Mouse (Mus musculus): ENCODE data around the gene Gsdme.
A peak's percentile ranks its signal among the peaks of the same experiment; 100 is the strongest.

The Gsdme gene

DNA sequence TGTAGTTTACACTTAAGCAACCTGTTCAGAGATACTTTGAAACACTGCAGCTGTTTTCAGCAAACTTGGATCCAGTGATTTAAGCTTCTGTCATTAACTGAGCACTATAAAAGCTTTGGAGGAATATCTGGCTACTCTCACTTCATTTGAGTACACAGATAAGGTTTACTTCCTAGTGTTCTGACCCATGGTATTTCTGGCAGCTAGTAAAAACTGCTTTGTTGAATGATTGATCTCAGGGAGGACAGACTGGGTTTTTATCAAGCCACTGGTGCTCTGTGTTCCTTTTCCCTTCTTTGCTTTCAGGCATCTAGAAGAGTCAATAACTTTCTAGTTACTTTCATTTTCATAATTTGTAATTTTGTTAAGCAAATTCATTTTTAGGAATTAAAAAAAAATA lies 74.3 kb downstream of the Gsdme start:
- no peak for DNase-seq (ENCODE audit: low read depth, low spot score)

DNA sequence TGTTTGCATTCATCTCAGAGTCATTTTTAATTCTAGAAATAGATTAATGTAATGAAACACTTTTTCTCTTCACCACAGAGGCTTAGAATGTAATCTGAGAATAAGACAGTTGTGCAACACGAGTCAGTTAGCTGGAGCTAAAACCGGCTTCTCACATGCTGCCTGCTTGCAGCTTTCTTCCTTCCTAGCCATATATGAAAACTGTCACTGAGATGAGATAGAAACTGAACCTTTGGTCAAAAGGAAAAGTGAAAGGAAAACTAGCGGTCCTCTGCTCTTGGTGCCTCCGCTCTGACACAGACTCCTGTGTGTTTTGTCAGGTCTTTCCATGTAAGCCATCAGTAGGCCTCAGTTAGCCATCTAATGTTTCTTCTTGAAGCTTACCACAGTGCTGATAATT lies 75.7 kb downstream of the Gsdme start:
- DNase-seq (ENCODE audit: low read depth, low spot score) = no peak

DNA sequence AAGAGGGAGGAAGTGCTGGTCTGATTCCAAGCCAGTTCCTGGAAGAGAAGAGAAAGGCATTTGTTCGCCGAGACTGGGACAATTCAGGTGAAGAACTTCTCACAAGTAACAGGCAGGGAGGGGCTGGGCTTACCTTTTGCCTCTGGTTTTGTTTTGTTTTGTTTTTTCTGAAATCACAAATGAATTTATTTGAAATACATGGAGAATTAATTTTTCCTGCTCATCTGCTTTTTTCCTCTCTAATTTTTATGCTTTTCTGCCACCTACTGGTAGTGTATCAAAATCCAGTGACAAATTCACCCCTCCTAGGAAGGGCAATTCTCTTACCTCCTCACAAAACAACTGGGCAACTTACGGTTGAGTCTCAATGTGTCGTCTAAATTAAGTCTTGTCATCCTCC lies 83.5 kb downstream of the Gsdme start:
- DNase-seq (ENCODE audit: low read depth, low spot score) = no peak

DNA sequence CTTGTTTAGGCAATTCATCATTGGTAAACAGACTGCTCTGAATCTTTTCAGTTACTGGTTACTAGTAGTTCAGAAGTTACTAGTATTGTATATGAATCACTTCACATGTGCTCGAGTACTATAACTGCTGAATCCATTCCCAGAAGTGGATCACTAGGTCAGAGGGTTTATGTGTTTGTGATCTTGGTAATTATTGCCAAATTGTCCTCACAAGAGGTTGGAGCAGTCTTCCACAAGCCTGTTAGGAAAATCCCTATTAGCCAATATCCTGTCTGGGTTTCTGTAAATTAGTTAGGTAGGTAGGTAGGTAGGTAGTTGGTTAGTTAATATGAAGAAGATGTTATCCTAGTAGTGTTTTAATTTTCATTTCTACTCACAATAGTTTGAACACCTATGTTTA lies 87.9 kb downstream of the Gsdme start:
- DNase-seq (ENCODE audit: low read depth, low spot score) = no peak

DNA sequence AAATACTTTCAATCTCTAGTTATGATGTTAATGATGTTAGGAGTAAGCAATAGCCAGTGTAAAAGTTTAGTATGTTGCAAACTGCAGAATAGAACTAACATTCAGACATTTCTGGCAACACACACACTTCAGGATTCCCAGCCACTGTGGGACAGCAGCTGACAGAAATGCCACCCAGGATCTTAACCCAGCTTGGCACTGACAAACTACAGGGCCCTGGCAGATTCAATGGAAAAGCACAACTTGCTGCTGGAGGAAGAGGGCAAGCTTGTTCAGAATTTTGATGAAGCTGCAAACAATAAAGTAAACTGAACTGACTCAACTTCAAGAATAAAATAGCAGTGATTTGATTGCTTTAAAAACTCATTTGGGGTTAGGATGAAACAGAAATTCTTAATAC lies 93.9 kb downstream of the Gsdme start:
- no peak for DNase-seq (ENCODE audit: low read depth, low spot score)

DNA sequence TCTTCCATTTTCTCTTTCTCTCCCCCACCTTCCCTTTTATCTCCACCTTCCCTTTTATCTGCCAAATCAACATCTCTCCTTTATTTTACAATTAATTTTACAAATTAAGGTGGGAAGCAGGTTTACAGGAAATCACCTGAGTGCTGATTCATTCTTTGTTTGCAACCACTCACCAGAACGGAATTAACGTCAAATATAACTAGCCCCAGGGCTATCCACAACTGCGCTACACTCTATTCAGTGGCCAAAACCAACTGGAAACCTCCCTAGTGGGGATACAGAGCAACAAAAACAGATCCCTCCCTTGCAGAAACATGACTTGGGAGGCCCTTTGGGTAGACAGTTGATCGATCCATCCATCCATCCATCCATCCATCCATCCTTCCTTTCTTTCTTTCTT lies 94.8 kb downstream of the Gsdme start:
- peak; percentile 77 for DNase-seq (ENCODE audit: low read depth, low spot score)

DNA sequence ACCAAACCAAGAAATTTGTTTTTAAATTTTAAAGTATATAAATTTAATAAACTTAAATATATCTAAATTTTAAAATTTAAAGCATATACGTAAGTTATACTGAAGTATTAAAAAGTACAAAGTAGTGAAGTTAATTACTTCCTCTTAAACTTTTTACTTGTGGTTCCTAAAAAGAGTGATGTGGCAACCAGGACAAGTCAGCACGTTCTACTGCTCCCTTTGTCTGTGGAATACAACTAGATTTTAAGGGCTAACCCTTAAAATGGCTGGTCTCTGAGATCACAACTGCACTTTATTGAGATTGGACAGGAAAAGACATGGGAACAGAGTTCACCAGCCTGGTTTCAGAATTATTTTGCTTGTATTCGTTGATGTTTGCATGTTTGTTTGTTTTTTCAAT lies 100.6 kb downstream of the Gsdme start:
- no peak for DNase-seq (ENCODE audit: low read depth, low spot score)

DNA sequence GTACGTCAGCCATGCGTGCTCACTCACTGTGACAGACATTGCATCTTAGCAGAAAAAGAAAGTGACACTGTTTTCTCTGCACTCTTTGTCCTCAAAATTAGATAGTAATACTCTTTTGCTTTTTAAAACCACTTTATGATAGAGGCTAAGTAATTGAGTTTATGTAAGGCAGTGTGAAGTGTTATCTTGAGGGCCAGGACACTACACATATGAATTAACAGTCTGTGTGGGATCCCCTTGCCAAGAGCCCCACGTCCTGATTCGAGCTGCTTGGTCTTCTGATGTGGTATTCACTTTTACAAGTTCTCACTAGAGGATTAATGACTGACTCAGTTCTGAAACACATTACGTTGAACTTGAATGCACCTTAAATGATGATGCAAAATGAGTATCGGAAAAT lies 103.8 kb downstream of the Gsdme start:
- DNase-seq (ENCODE audit: low read depth, low spot score) = no peak

DNA sequence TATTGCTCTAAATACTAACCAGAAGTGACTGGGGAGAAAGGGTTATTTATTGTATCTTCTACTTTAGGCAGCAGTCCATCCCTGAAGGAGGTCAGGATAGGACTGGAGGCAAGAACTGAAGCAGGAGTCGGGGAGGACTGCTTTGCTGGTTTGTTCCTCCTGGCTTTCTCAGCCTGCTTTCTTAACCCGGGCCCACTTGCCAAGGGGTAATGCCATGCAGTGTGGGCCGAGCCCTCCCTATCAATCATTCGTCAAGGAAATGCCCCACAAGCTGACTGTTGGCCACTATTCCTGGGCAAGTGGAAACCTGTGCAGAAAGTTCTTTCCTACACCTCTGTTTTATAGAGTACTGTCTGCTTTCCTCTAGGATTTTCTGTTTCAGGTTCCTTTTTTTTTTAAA lies 114.3 kb downstream of the Gsdme start:
- no peak for DNase-seq (ENCODE audit: low read depth, low spot score)

DNA sequence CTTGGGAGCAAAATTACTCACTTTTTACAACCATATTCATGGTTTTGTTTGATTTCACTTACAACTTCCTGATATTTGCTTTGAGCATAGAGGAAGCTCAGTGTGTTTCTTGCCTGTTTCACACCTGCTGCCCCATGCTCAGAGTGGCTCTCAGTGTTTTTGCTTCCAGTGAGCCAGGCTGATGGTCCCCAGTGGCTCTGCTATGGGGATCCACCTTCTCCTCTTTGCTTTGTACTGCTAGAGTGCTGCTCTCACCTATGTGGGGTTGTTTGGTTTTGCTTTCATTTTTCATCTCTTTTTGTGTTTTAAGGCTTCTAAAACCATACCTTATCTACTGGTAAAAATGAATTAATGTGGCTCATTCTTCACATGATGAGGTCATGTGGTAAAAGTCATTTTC lies 117.5 kb downstream of the Gsdme start:
- DNase-seq (ENCODE audit: low read depth, low spot score) = no peak

DNA sequence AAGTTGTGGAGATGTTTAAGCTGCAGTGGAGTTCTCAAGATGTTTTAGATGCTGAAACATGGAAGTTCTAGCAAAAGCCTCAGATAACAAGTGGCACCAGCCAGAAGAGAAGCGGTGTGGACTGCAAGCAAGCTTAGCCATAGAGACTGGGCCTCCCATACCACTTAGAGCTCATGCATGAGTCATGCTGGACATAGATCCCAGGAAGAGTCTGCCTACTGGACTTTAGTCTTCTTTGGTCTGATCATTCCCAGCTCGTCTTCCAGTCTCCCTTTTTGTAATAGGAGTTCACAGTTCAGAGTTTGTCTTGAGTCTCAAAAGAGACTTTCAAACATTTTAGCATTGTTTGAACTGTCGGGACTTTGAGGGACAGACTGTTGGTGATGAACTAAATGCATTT lies 124.1 kb downstream of the Gsdme start:
- DNase-seq (ENCODE audit: low read depth, low spot score) = no peak

Measured in ZHBTc4 (cell line).